Comparison of ENCODE assay signal across 10 mouse cellular contexts in the genomic region with DNA sequence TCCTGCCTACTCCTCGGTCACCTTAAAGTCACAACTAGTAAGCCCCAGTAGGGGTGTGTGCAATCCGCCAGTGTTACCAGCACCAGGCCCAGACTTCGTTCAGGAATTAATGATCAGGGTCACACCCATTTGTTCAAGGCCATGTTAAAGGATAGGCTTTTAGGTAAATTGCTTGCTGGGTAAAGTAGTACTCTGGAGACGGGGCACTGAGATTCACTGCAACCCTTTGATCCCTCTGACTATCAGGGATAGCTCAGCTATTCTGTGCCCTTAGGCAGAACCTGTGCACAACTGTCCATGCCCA. TPM values are rescaled to one million over a fixed set of nuclear protein-coding genes. Genes with fewer than 3 reads are reported as not detected.
A peak's percentile ranks its signal among the peaks of the same experiment; 100 is the strongest.
DNase-seq lines count a peak whose midpoint lies in the region; ATAC-seq and TF ChIP-seq lines count a peak whose summit lies in the region.
"Had no signal": no experiment of that assay in that cellular context is flagged by ENCODE, and none has a peak within 500 bp of the region (broad histone marks: within the 10 kb centered on the region; RNA-seq: fewer than 3 reads in every experiment).

No protein-coding gene starts in this region.

- no peaks in the 10 kb centered on the region for H3K27me3 ChIP-seq in heart, embryonic 16.5 days (ENCODE audit: control insufficient read depth, insufficient read depth, low read length)
- H3K27me3 ChIP-seq in midbrain, embryonic 15.5 days (replicated peaks), result no peaks in the 10 kb centered on the region
- no peaks in the 10 kb centered on the region for H3K27me3 ChIP-seq in midbrain, embryonic 11.5 days (ENCODE audit: control insufficient read depth, insufficient read depth, low read length)
- no peaks in the 10 kb centered on the region for H3K27me3 ChIP-seq in intestine, postnatal 0 days (replicated peaks; ENCODE audit: control insufficient read depth, insufficient read depth, low read length)
- H3K27me3 ChIP-seq: liver, embryonic 15.5 days had no signal

- H3K4me2 ChIP-seq in heart, embryonic 16.5 days (ENCODE audit: low read depth, low read length), result no peak overlapping the region
- no peak overlapping the region for H3K4me2 ChIP-seq in midbrain, embryonic 15.5 days
- H3K4me2 ChIP-seq in midbrain, embryonic 11.5 days, result no peak overlapping the region
- H3K4me2 ChIP-seq in intestine, postnatal 0 days (replicated peaks; ENCODE audit: low read depth), result no peak overlapping the region
- H3K4me2 ChIP-seq: liver, embryonic 15.5 days had no signal

- no peak for ATAC-seq in heart, embryonic 16.5 days (replicated peaks; ENCODE audit: extremely low read depth, insufficient read depth, low FRiP score)
- ATAC-seq in midbrain, embryonic 15.5 days (replicated peaks), result 0 out of 2 replicates have a peak, but pooled peaks have one; percentile 44
- no peak for ATAC-seq in midbrain, embryonic 11.5 days (ENCODE audit: low FRiP score)
- ATAC-seq in intestine, postnatal 0 days, result peak; percentile 66

- no peak overlapping the region for H3K4me3 ChIP-seq in heart, embryonic 16.5 days (ENCODE audit: low read length)
- H3K4me3 ChIP-seq in midbrain, embryonic 15.5 days, result no peak overlapping the region
- H3K4me3 ChIP-seq in midbrain, embryonic 11.5 days (ENCODE audit: low read depth, low read length), result no peak overlapping the region
- H3K4me3 ChIP-seq in intestine, postnatal 0 days (ENCODE audit: low read depth, low read length), result no peak overlapping the region
- H3K4me3 ChIP-seq: liver, embryonic 15.5 days had no signal

- peak overlapping the region; percentile 46 for H3K9ac ChIP-seq in heart, embryonic 16.5 days (ENCODE audit: low read length)
- no peak overlapping the region for H3K9ac ChIP-seq in midbrain, embryonic 15.5 days
- H3K9ac ChIP-seq in midbrain, embryonic 11.5 days (ENCODE audit: low read length), result no peak overlapping the region
- no peak overlapping the region for H3K9ac ChIP-seq in intestine, postnatal 0 days (ENCODE audit: low read depth, low read length)
- H3K9ac ChIP-seq: liver, embryonic 15.5 days had no signal

- no peaks in the 10 kb centered on the region for H3K36me3 ChIP-seq in heart, embryonic 16.5 days (ENCODE audit: control insufficient read depth, insufficient read depth)
- H3K36me3 ChIP-seq in midbrain, embryonic 15.5 days (replicated peaks), result no peaks in the 10 kb centered on the region
- H3K36me3 ChIP-seq in midbrain, embryonic 11.5 days (ENCODE audit: control insufficient read depth, insufficient read depth, low read length), result no peaks in the 10 kb centered on the region
- no peaks in the 10 kb centered on the region for H3K36me3 ChIP-seq in intestine, postnatal 0 days (ENCODE audit: control insufficient read depth, insufficient read depth)
- H3K36me3 ChIP-seq: liver, embryonic 15.5 days had no signal

- peak overlapping the region; percentile 87 for H3K27ac ChIP-seq in heart, embryonic 16.5 days (ENCODE audit: low read length)
- H3K27ac ChIP-seq in midbrain, embryonic 15.5 days, result no peak overlapping the region
- H3K27ac ChIP-seq in midbrain, embryonic 11.5 days (ENCODE audit: low read depth, low read length), result no peak overlapping the region
- 0 out of 2 replicates have a peak overlapping the region, but pooled peaks have one; percentile 80 for H3K27ac ChIP-seq in intestine, postnatal 0 days (ENCODE audit: low read depth, low read length)

- H3K4me1 ChIP-seq in heart, embryonic 16.5 days (ENCODE audit: control insufficient read depth, insufficient read depth, low read length), result peaks cover 55% of the 10 kb centered on the region
- peaks cover 14% of the 10 kb centered on the region for H3K4me1 ChIP-seq in midbrain, embryonic 15.5 days
- peaks cover 40% of the 10 kb centered on the region for H3K4me1 ChIP-seq in midbrain, embryonic 11.5 days (ENCODE audit: control insufficient read depth, insufficient read depth, low read length)
- peaks cover 12% of the 10 kb centered on the region for H3K4me1 ChIP-seq in intestine, postnatal 0 days (replicated peaks; ENCODE audit: control insufficient read depth, insufficient read depth, low read length)

- 67% methylated on average over 4 of the region's 4 CpGs for WGBS in heart, embryonic 16.5 days
- WGBS in midbrain, embryonic 15.5 days, result 64% methylated on average over 4 of the region's 4 CpGs
- 59% methylated on average over 4 of the region's 4 CpGs for WGBS in midbrain, embryonic 11.5 days
- 29% methylated on average over 4 of the region's 4 CpGs for WGBS in intestine, postnatal 0 days

- no peak for TF ChIP-seq CTCF in intestine, postnatal 0 days (IDR thresholded peaks at IDR 0.05; ENCODE audit: low read depth)

- DNase-seq in heart, postnatal 4 days, result no peak
- no peak for DNase-seq in midbrain, embryonic 11.5 days (ENCODE audit: low spot score, missing footprints)
- no peak for DNase-seq in right cerebral cortex, postnatal 25 days
- no peak for DNase-seq in adrenal gland, postnatal 25 days
- DNase-seq: adrenal gland, postnatal 36 days; cerebellum, adult 9-10 months had no signal

- no peaks in the 10 kb centered on the region for H3K9me3 ChIP-seq in heart, embryonic 16.5 days (replicated peaks; ENCODE audit: control insufficient read depth, low read length)
- no peaks in the 10 kb centered on the region for H3K9me3 ChIP-seq in midbrain, embryonic 15.5 days
- H3K9me3 ChIP-seq in midbrain, embryonic 11.5 days (ENCODE audit: control insufficient read depth, low read length), result no peaks in the 10 kb centered on the region
- H3K9me3 ChIP-seq in intestine, postnatal 0 days (ENCODE audit: control insufficient read depth), result no peaks in the 10 kb centered on the region
- H3K9me3 ChIP-seq: liver, embryonic 15.5 days had no signal

RNA-seq across cellular contexts. Expression of a gene that starts 18.3 kb away (rescaled TPM):
- polyA plus RNA-seq in heart, embryonic 16.5 days (2015; fragmentation: Nextera tagmentation; extraction: Ambion mirVana), result 112 TPM in 2 replicates
- 10 to 100 TPM; 44.6 to 51.4 TPM for total RNA-seq in heart, postnatal 4 days (2021)
- 20.4 and 21.1 TPM in 2 replicates for polyA plus RNA-seq in midbrain, embryonic 15.5 days (2015; fragmentation: Nextera tagmentation; extraction: Ambion mirVana)
- 18.0 and 21.9 TPM in 2 replicates for polyA plus RNA-seq in midbrain, embryonic 11.5 days (2014; fragmentation: Nextera tagmentation; extraction: Ambion mirVana)
- 19.2 and 20.9 TPM in 2 replicates for polyA plus RNA-seq in intestine, postnatal 0 days (2015; fragmentation: Nextera tagmentation; extraction: Ambion mirVana)
- total RNA-seq in adrenal gland, postnatal 25 days (2021), result 45.0 and 70.3 TPM in 2 replicates

Comparison
In these comparisons a context has a peak if more than half of its experiments do, and no peak if none do; other contexts are left out.
1. ATAC-seq: peak in midbrain, embryonic 15.5 days (single experiment) and intestine, postnatal 0 days (single experiment); none in heart, embryonic 16.5 days (single experiment) and midbrain, embryonic 11.5 days (single experiment).
2. H3K27ac ChIP-seq: peak in heart, embryonic 16.5 days (single experiment) and intestine, postnatal 0 days (single experiment); none in midbrain, embryonic 15.5 days (single experiment) and midbrain, embryonic 11.5 days (single experiment).